Mouse (Mus musculus): ENCODE data around the gene Lrrc31. TPM values are rescaled to one million over a fixed set of nuclear protein-coding genes. Genes with fewer than 3 reads are reported as not detected.

Lrrc31 gene
- polyA plus RNA-seq, 1 experiment = not detected

- TF ChIP-seq GATA1 (IDR thresholded peaks at IDR 0.05; ENCODE audit: low read length) = no peak
These were observed 64.0 kb downstream of the Lrrc31 start for GRCm38 (mm10) chr3:30635629-30636028.

- TF ChIP-seq GATA1 (IDR thresholded peaks at IDR 0.05; ENCODE audit: low read length) = no peak
These were observed 66.0 kb downstream of the Lrrc31 start for GRCm38 (mm10) chr3:30633681-30634080.

Other genes with a start within 250 kb of the Lrrc31 start
- not detected in 2 replicates for gene Mecom, start 151.8 kb downstream of the Lrrc31 start, polyA plus RNA-seq (2012)
- gene Actrt3, start 99.9 kb downstream of the Lrrc31 start, polyA plus RNA-seq (2012) = not detected in 2 replicates
- 0.48 and 0.67 TPM in 2 replicates for gene Mynn, start 97.8 kb downstream of the Lrrc31 start, polyA plus RNA-seq (2012)
- gene Lrriq4, start 55.3 kb downstream of the Lrrc31 start, polyA plus RNA-seq (2012) = not detected in 2 replicates
- gene Lrrc34, start 52.0 kb downstream of the Lrrc31 start, polyA plus RNA-seq (2012) = not detected in 2 replicates
- 0.02 TPM in 1 of 2 replicates, not detected in the other for gene Samd7, start 46.5 kb upstream of the Lrrc31 start, polyA plus RNA-seq (2012)
- gene Sec62, start 93.0 kb upstream of the Lrrc31 start, polyA plus RNA-seq (2012) = 15.9 and 20.3 TPM in 2 replicates
- not detected in 2 replicates for gene Gpr160, start 156.1 kb upstream of the Lrrc31 start, polyA plus RNA-seq (2012)

Measured in G1E-ER4 (cell line).